Mouse (Mus musculus) stomach, postnatal 0 days (tissue): Measurements from ENCODE around the gene Pou3f3.

ENCODE experiments used
- CTCF ChIP-seq: IDR thresholded peaks from 2 replicates; pipeline ENCODE4 v1.5.1; 2016; ENCODE audit warnings: antibody characterized with exemption, low read depth, mild to moderate bottlenecking, moderate library complexity
- EP300 ChIP-seq: optimal IDR thresholded peaks from 2 replicates; pipeline ENCODE3; 2016; ENCODE audit warnings: antibody characterized with exemption

- no peak for TF ChIP-seq CTCF
- no peak for TF ChIP-seq EP300
Measured at GRCm38 (mm10) chr1:42711456-42712310, 16.1 kb downstream of the Pou3f3 start.
